Mouse (Mus musculus) induced T-regulatory cell, adult 2 months (primary cell): ENCODE results near the gene Hist1h1c.
"Not testable (repeated sequence)": the region's sequence is repeated elsewhere in the genome, so short reads cannot be mapped to it uniquely, and the experiment has no call there.

ENCODE experiments used
- DNase-seq: peaks from one replicate; pipeline ENCODE4 v3.0.0-alpha.2; 2012; ENCODE audit warnings: low read depth

Gene Hist1h1c

GRCm38 (mm10) chr13:23716261-23717042, 22.2 kb upstream of the Hist1h1c start:
- no peak for DNase-seq

- DNase-seq, result no peak
Measured at GRCm38 (mm10) chr13:23717176-23717575, 21.4 kb upstream of the Hist1h1c start.

GRCm38 (mm10) chr13:23717593-23718245, 20.9 kb upstream of the Hist1h1c start:
- DNase-seq, result not testable (repeated sequence)

GRCm38 (mm10) chr13:23724239-23724638, 14.4 kb upstream of the Hist1h1c start:
- no peak for DNase-seq

- no peak for DNase-seq
Measured at GRCm38 (mm10) chr13:23725213-23725612, 13.4 kb upstream of the Hist1h1c start.

- DNase-seq, result no peak
Measured at GRCm38 (mm10) chr13:23728472-23729191, 10.0 kb upstream of the Hist1h1c start.

- no peak for DNase-seq
Measured at GRCm38 (mm10) chr13:23729192-23729525, 9.4 kb upstream of the Hist1h1c start.

GRCm38 (mm10) chr13:23729706-23730105, 8.9 kb upstream of the Hist1h1c start:
- no peak for DNase-seq

- peak; percentile 0 for DNase-seq
Measured at GRCm38 (mm10) chr13:23730479-23730878, 8.1 kb upstream of the Hist1h1c start.

GRCm38 (mm10) chr13:23732156-23732804, 6.3 kb upstream of the Hist1h1c start:
- DNase-seq, result peak; percentile 74

- peak; percentile 13 for DNase-seq
Measured at GRCm38 (mm10) chr13:23737091-23737490, 1.5 kb upstream of the Hist1h1c start.

GRCm38 (mm10) chr13:23738041-23738440, 567 bp upstream of the Hist1h1c start:
- DNase-seq, result no peak

GRCm38 (mm10) chr13:23739069-23739921, 687 bp downstream of the Hist1h1c start:
- peak; percentile 96 for DNase-seq

- peak; percentile 94 for DNase-seq
Measured at GRCm38 (mm10) chr13:23739922-23740252, 1.3 kb downstream of the Hist1h1c start.

- DNase-seq, result no peak
Measured at GRCm38 (mm10) chr13:23740256-23740840, 1.7 kb downstream of the Hist1h1c start.

GRCm38 (mm10) chr13:23740910-23741309, 2.3 kb downstream of the Hist1h1c start:
- peak; percentile 26 for DNase-seq

- peak; percentile 39 for DNase-seq
Measured at GRCm38 (mm10) chr13:23742007-23742406, 3.4 kb downstream of the Hist1h1c start.

- DNase-seq, result no peak
Measured at GRCm38 (mm10) chr13:23743215-23743614, 4.6 kb downstream of the Hist1h1c start.

GRCm38 (mm10) chr13:23743963-23744362, 5.4 kb downstream of the Hist1h1c start:
- DNase-seq, result peak; percentile 18

GRCm38 (mm10) chr13:23744421-23745380, 6.1 kb downstream of the Hist1h1c start:
- DNase-seq, result peak; percentile 57
